ENCODE assay signal across 15 mouse cellular contexts in genomic region chr10:79595590-79595929, GRCm38 (mm10). TPM values are rescaled to one million over a fixed set of nuclear protein-coding genes. Genes with fewer than 3 reads are reported as not detected.
DNase-seq lines count a peak whose midpoint lies in the region; ATAC-seq and TF ChIP-seq lines count a peak whose summit lies in the region.
"Had no signal": no experiment of that assay in that cellular context is flagged by ENCODE, and none has a peak within 500 bp of the region (broad histone marks: within the 10 kb centered on the region; RNA-seq: fewer than 3 reads in every experiment).

No protein-coding gene starts in this region.

- no peak overlapping the region for H3K4me2 ChIP-seq in forebrain, embryonic 13.5 days
- no peak overlapping the region for H3K4me2 ChIP-seq in kidney, postnatal 0 days (ENCODE audit: low read length)
- no peak overlapping the region for H3K4me2 ChIP-seq in midbrain, embryonic 13.5 days (replicated peaks)
- H3K4me2 ChIP-seq in midbrain, embryonic 14.5 days (ENCODE audit: low read length): no peak overlapping the region
- H3K4me2 ChIP-seq: heart, embryonic 15.5 days had no signal

- peaks cover 19% of the 10 kb centered on the region for H3K27me3 ChIP-seq in forebrain, embryonic 13.5 days
- peaks cover 22% of the 10 kb centered on the region for H3K27me3 ChIP-seq in forebrain, embryonic 10.5 days (ENCODE audit: poor library complexity, severe bottlenecking)
- no peaks in the 10 kb centered on the region for H3K27me3 ChIP-seq in kidney, postnatal 0 days (ENCODE audit: insufficient read depth, low read length)
- peaks cover 10% of the 10 kb centered on the region for H3K27me3 ChIP-seq in midbrain, embryonic 13.5 days
- peaks cover 6% of the 10 kb centered on the region; the same call in 1 of the 2 replicates for H3K27me3 ChIP-seq in midbrain, embryonic 14.5 days (ENCODE audit: control insufficient read depth, insufficient read depth, low read length)

- no peak for DNase-seq in forebrain, embryonic 10.5 days (ENCODE audit: extremely low spot score, low spot score)
- DNase-seq in kidney, postnatal 0 days (ENCODE audit: low spot score): no peak
- DNase-seq in kidney, adult 11 months: no peak
- no peak for DNase-seq in midbrain, embryonic 14.5 days
- DNase-seq in cerebellum, postnatal 10 days: no peak
- DNase-seq in urinary bladder, postnatal 14 days (ENCODE audit: low spot score): no peak
- DNase-seq: heart, adult 11 months had no signal

- TF ChIP-seq CTCF in kidney, postnatal 0 days (IDR thresholded peaks at IDR 0.05; ENCODE audit: low read depth): no peak

- H3K4me1 ChIP-seq in forebrain, embryonic 13.5 days: no peaks in the 10 kb centered on the region
- no peaks in the 10 kb centered on the region for H3K4me1 ChIP-seq in forebrain, embryonic 10.5 days
- no peaks in the 10 kb centered on the region for H3K4me1 ChIP-seq in kidney, postnatal 0 days (replicated peaks; ENCODE audit: insufficient read depth, low read length)
- 0 out of 2 replicates have a peak, but pooled peaks cover 3% of the 10 kb centered on the region for H3K4me1 ChIP-seq in midbrain, embryonic 13.5 days (replicated peaks)
- no peaks in the 10 kb centered on the region for H3K4me1 ChIP-seq in midbrain, embryonic 14.5 days (ENCODE audit: control insufficient read depth, insufficient read depth, low read length)
- H3K4me1 ChIP-seq: heart, embryonic 15.5 days had no signal

- WGBS in forebrain, embryonic 13.5 days: 58% methylated on average over 8 of the region's 8 CpGs
- WGBS in forebrain, embryonic 10.5 days: 65% methylated on average over 8 of the region's 8 CpGs
- 61% methylated on average over 8 of the region's 8 CpGs for WGBS in kidney, postnatal 0 days
- 59% methylated on average over 8 of the region's 8 CpGs for WGBS in midbrain, embryonic 13.5 days
- WGBS in midbrain, embryonic 14.5 days: 62% methylated on average over 8 of the region's 8 CpGs

- no peak overlapping the region for H3K4me3 ChIP-seq in forebrain, embryonic 13.5 days
- no peak overlapping the region for H3K4me3 ChIP-seq in forebrain, embryonic 10.5 days
- no peak overlapping the region for H3K4me3 ChIP-seq in kidney, postnatal 0 days (replicated peaks; ENCODE audit: low read depth, low read length)
- H3K4me3 ChIP-seq in midbrain, embryonic 13.5 days (replicated peaks): no peak overlapping the region
- no peak overlapping the region for H3K4me3 ChIP-seq in midbrain, embryonic 14.5 days (replicated peaks; ENCODE audit: low read depth, low read length)
- H3K4me3 ChIP-seq: erythroblast, embryonic 14.5 days; heart, embryonic 15.5 days had no signal

- H3K9ac ChIP-seq in forebrain, embryonic 13.5 days: no peak overlapping the region
- no peak overlapping the region for H3K9ac ChIP-seq in kidney, postnatal 0 days (ENCODE audit: low read depth, low read length)
- no peak overlapping the region for H3K9ac ChIP-seq in midbrain, embryonic 13.5 days (replicated peaks)
- H3K9ac ChIP-seq in midbrain, embryonic 14.5 days (replicated peaks; ENCODE audit: low read length): no peak overlapping the region
- H3K9ac ChIP-seq: heart, embryonic 15.5 days; liver, embryonic 14.5 days had no signal

- no peak overlapping the region for H3K27ac ChIP-seq in forebrain, embryonic 13.5 days
- H3K27ac ChIP-seq in forebrain, embryonic 10.5 days: no peak overlapping the region
- H3K27ac ChIP-seq in kidney, postnatal 0 days: no peak overlapping the region
- no peak overlapping the region for H3K27ac ChIP-seq in midbrain, embryonic 13.5 days
- no peak overlapping the region for H3K27ac ChIP-seq in midbrain, embryonic 14.5 days (replicated peaks; ENCODE audit: low read depth, low read length)
- H3K27ac ChIP-seq: heart, embryonic 15.5 days; liver, embryonic 14.5 days had no signal

- no peaks in the 10 kb centered on the region for H3K36me3 ChIP-seq in forebrain, embryonic 13.5 days (ENCODE audit: poor library complexity, severe bottlenecking)
- H3K36me3 ChIP-seq in forebrain, embryonic 10.5 days (replicated peaks): no peaks in the 10 kb centered on the region
- no peaks in the 10 kb centered on the region for H3K36me3 ChIP-seq in kidney, postnatal 0 days (ENCODE audit: insufficient read depth, low read length)
- no peaks in the 10 kb centered on the region for H3K36me3 ChIP-seq in midbrain, embryonic 13.5 days
- no peaks in the 10 kb centered on the region for H3K36me3 ChIP-seq in midbrain, embryonic 14.5 days (ENCODE audit: control insufficient read depth, insufficient read depth, low read length)
- H3K36me3 ChIP-seq: heart, embryonic 15.5 days had no signal

- ATAC-seq in forebrain, embryonic 13.5 days: peak; percentile 48; the same call in 1 of the 2 replicates
- ATAC-seq in kidney, postnatal 0 days (replicated peaks; ENCODE audit: low FRiP score, low read depth): 0 out of 2 replicates have a peak, but pooled peaks have one; percentile 13
- peak; percentile 45 for ATAC-seq in midbrain, embryonic 13.5 days
- ATAC-seq in midbrain, embryonic 14.5 days (ENCODE audit: low FRiP score, low TSS enrichment): no peak

- no peaks in the 10 kb centered on the region for H3K9me3 ChIP-seq in forebrain, embryonic 13.5 days (replicated peaks)
- H3K9me3 ChIP-seq in forebrain, embryonic 10.5 days: no peaks in the 10 kb centered on the region
- no peaks in the 10 kb centered on the region for H3K9me3 ChIP-seq in kidney, postnatal 0 days (replicated peaks; ENCODE audit: low read length)
- H3K9me3 ChIP-seq in midbrain, embryonic 13.5 days: no peaks in the 10 kb centered on the region
- H3K9me3 ChIP-seq in midbrain, embryonic 14.5 days (ENCODE audit: control insufficient read depth, low read length): no peaks in the 10 kb centered on the region
- H3K9me3 ChIP-seq: heart, embryonic 15.5 days had no signal

RNA-seq across cellular contexts. Expression of gene Theg, which starts 8.4 kb away (rescaled TPM):
- polyA plus RNA-seq in forebrain, embryonic 13.5 days (2015; fragmentation: Nextera tagmentation; extraction: Ambion mirVana): not detected in 2 replicates
- not detected in 2 replicates for polyA plus RNA-seq in forebrain, embryonic 10.5 days (2016; fragmentation: Nextera tagmentation; extraction: Ambion mirVana)
- not detected in 2 replicates for polyA plus RNA-seq in kidney, postnatal 0 days (2015; fragmentation: Nextera tagmentation; extraction: Ambion mirVana)
- not detected in 2 replicates for polyA plus RNA-seq in midbrain, embryonic 13.5 days (2015; fragmentation: Nextera tagmentation; extraction: Ambion mirVana)
- polyA plus RNA-seq in midbrain, embryonic 14.5 days (2014; fragmentation: Nextera tagmentation; extraction: Ambion mirVana): not detected in 2 replicates
- polyA plus RNA-seq: activated CD4-positive, CD25-positive, alpha-beta regulatory T cell, adult 4 months; erythroblast, embryonic 14.5 days; heart, embryonic 15.5 days; liver, embryonic 14.5 days; stomach, embryonic 16.5 days had no signal

RNA-seq across cellular contexts. Expression of gene C2cd4c, which starts 18.3 kb away (rescaled TPM):
- 0.08 and 0.11 TPM in 2 replicates for polyA plus RNA-seq in forebrain, embryonic 13.5 days (2015; fragmentation: Nextera tagmentation; extraction: Ambion mirVana)
- polyA plus RNA-seq in forebrain, embryonic 10.5 days (2016; fragmentation: Nextera tagmentation; extraction: Ambion mirVana): not detected in 2 replicates
- 0.03 TPM in 1 of 2 replicates, not detected in the other for polyA plus RNA-seq in kidney, postnatal 0 days (2015; fragmentation: Nextera tagmentation; extraction: Ambion mirVana)
- polyA plus RNA-seq in midbrain, embryonic 13.5 days (2015; fragmentation: Nextera tagmentation; extraction: Ambion mirVana): 0.24 and 0.28 TPM in 2 replicates
- 0.84 and 1.4 TPM in 2 replicates for polyA plus RNA-seq in midbrain, embryonic 14.5 days (2014; fragmentation: Nextera tagmentation; extraction: Ambion mirVana)
- polyA plus RNA-seq: activated CD4-positive, CD25-positive, alpha-beta regulatory T cell, adult 4 months; erythroblast, embryonic 14.5 days; heart, embryonic 15.5 days; spleen, adult 2 months had no signal

RNA-seq across cellular contexts. Expression of gene Mier2, which starts 40.6 kb away (rescaled TPM):
- 53.9 and 60.2 TPM in 2 replicates for polyA plus RNA-seq in forebrain, embryonic 13.5 days (2015; fragmentation: Nextera tagmentation; extraction: Ambion mirVana)
- polyA plus RNA-seq in forebrain, embryonic 10.5 days (2016; fragmentation: Nextera tagmentation; extraction: Ambion mirVana): 65.0 and 73.5 TPM in 2 replicates
- polyA plus RNA-seq in kidney, postnatal 0 days (2015; fragmentation: Nextera tagmentation; extraction: Ambion mirVana): 27.4 and 29.4 TPM in 2 replicates
- polyA plus RNA-seq in midbrain, embryonic 13.5 days (2015; fragmentation: Nextera tagmentation; extraction: Ambion mirVana): 50.4 and 61.4 TPM in 2 replicates
- polyA plus RNA-seq in midbrain, embryonic 14.5 days (2014; fragmentation: Nextera tagmentation; extraction: Ambion mirVana): 48.8 and 64.3 TPM in 2 replicates

RNA-seq across cellular contexts. Expression of gene Shc2, which starts 42.2 kb away (rescaled TPM):
- polyA plus RNA-seq in forebrain, embryonic 13.5 days (2015; fragmentation: Nextera tagmentation; extraction: Ambion mirVana): 8.2 and 11.4 TPM in 2 replicates
- 9.5 and 12.4 TPM in 2 replicates for polyA plus RNA-seq in forebrain, embryonic 10.5 days (2016; fragmentation: Nextera tagmentation; extraction: Ambion mirVana)
- polyA plus RNA-seq in kidney, postnatal 0 days (2015; fragmentation: Nextera tagmentation; extraction: Ambion mirVana): 5.4 TPM in 2 replicates
- 18.4 and 20.5 TPM in 2 replicates for polyA plus RNA-seq in midbrain, embryonic 13.5 days (2015; fragmentation: Nextera tagmentation; extraction: Ambion mirVana)
- polyA plus RNA-seq in midbrain, embryonic 14.5 days (2014; fragmentation: Nextera tagmentation; extraction: Ambion mirVana): 17.2 and 21.6 TPM in 2 replicates
- polyA plus RNA-seq: activated CD4-positive, CD25-positive, alpha-beta regulatory T cell, adult 4 months; erythroblast, embryonic 14.5 days had no signal

RNA-seq across cellular contexts. Expression of gene Odf3l2, which starts 50.0 kb away (rescaled TPM):
- polyA plus RNA-seq in forebrain, embryonic 13.5 days (2015; fragmentation: Nextera tagmentation; extraction: Ambion mirVana): 0.13 TPM in 1 of 2 replicates, not detected in the other
- not detected in 2 replicates for polyA plus RNA-seq in forebrain, embryonic 10.5 days (2016; fragmentation: Nextera tagmentation; extraction: Ambion mirVana)
- not detected in 2 replicates for polyA plus RNA-seq in kidney, postnatal 0 days (2015; fragmentation: Nextera tagmentation; extraction: Ambion mirVana)
- 0.27 TPM in 1 of 2 replicates, not detected in the other for polyA plus RNA-seq in midbrain, embryonic 13.5 days (2015; fragmentation: Nextera tagmentation; extraction: Ambion mirVana)
- polyA plus RNA-seq in midbrain, embryonic 14.5 days (2014; fragmentation: Nextera tagmentation; extraction: Ambion mirVana): 0.17 and 0.40 TPM in 2 replicates
- polyA plus RNA-seq: activated CD4-positive, CD25-positive, alpha-beta regulatory T cell, adult 4 months; erythroblast, embryonic 14.5 days; heart, embryonic 15.5 days; liver, embryonic 14.5 days; spleen, adult 2 months; stomach, embryonic 16.5 days had no signal
